Mouse (Mus musculus) limb, embryonic 14.5 days (tissue): ENCODE measurements around the gene Car15. TPM values are rescaled to one million over a fixed set of nuclear protein-coding genes. Genes with fewer than 3 reads are reported as not detected.
A peak's percentile ranks its signal among the peaks of the same experiment; 100 is the strongest.

Experiments
- ATAC-seq: fragments of 200-750 bp; cut with Nextera tagmentation; 2 replicates; pipeline ENCODE4 v1.8.0; 2017; ENCODE audit warnings: low read depth, moderate number of reproducible peaks, moderate TSS enrichment; ENCODE audit not compliant: low FRiP score
- DNase-seq: peaks from one replicate; pipeline ENCODE4 v3.0.0-alpha.2; 2015; ENCODE audit warnings: low spot score
- H3K27ac ChIP-seq: fragments of 300-500 bp; sonication (generic); replicated peaks from 2 replicates; pipeline ENCODE4 v1.5.1; 2014; ENCODE audit warnings: low read depth, mild to moderate bottlenecking, low read length, moderate library complexity, mixed read lengths
- H3K27me3 ChIP-seq: fragments of 300-500 bp; sonication (generic); 2 replicates; pipeline ENCODE4 v1.6.1; 2014; ENCODE audit warnings: low read length, mixed read lengths; ENCODE audit not compliant: control insufficient read depth, insufficient read depth
- H3K36me3 ChIP-seq: fragments of 300-500 bp; sonication (generic); 2 replicates; pipeline ENCODE4 v1.6.1; 2014; ENCODE audit warnings: mild to moderate bottlenecking, low read length, moderate library complexity, mixed read lengths; ENCODE audit not compliant: control insufficient read depth, insufficient read depth
- H3K4me1 ChIP-seq: fragments of 300-500 bp; sonication (generic); 2 replicates; pipeline ENCODE4 v1.6.1; 2014; ENCODE audit warnings: antibody characterized with exemption, low read length, mixed read lengths; ENCODE audit not compliant: control insufficient read depth, insufficient read depth
- H3K4me2 ChIP-seq: fragments of 300-500 bp; sonication (generic); replicated peaks from 2 replicates; pipeline ENCODE4 v1.6.1; 2014; ENCODE audit warnings: low read depth, mild to moderate bottlenecking, low read length, moderate library complexity; ENCODE audit not compliant: severe bottlenecking
- H3K4me3 ChIP-seq: fragments of 300-500 bp; sonication (generic); replicated peaks from 2 replicates; pipeline ENCODE4 v1.5.1; 2014; ENCODE audit warnings: low read length
- H3K9ac ChIP-seq: fragments of 300-500 bp; sonication (generic); 2 replicates; pipeline ENCODE4 v1.6.1; 2014; ENCODE audit warnings: mild to moderate bottlenecking, low read depth, low read length, moderate library complexity; ENCODE audit not compliant: severe bottlenecking
- H3K9me3 ChIP-seq: fragments of 300-500 bp; sonication (generic); 2 replicates; pipeline ENCODE4 v1.6.1; 2016; ENCODE audit warnings: low read length; ENCODE audit not compliant: control insufficient read depth
- POLR2A ChIP-seq: fragments of 200-500 bp; IDR thresholded peaks from 2 replicates; pipeline ENCODE4 v1.8.0; 2012; ENCODE audit warnings: inconsistent platforms, mild to moderate bottlenecking, moderate library complexity, borderline replicate concordance; ENCODE audit not compliant: insufficient read depth, insufficient read length; ENCODE audit errors: extremely low read depth
- WGBS: fragments of 180-500 bp; shearing (Covaris S2); extraction: QIAGEN DNeasy Blood & Tissue Kit; methylation state at CpG from one replicate; pipeline ENCODE4 v1.1.7; 2014; 5-methylcytosine and 5-hydroxymethylcytosine counted together
- polyA plus RNA-seq, 2 experiments: library from polyadenylated mRNA; depleted of rRNA in 1 of 2; stranded (reverse) in 1 of 2; unstranded in 1 of 2; fragments of >200 nt; fragmentation: Nextera tagmentation in 1 of 2; extraction: Ambion mirVana in 1 of 2; gene quantifications; 2 replicates each; pipeline versions ENCODE4 v1.2.1 to v1.2.3; 2012 to 2014

Car15 gene
- polyA plus RNA-seq, 2 experiments, result 3.2 to 8.6 TPM

DNA sequence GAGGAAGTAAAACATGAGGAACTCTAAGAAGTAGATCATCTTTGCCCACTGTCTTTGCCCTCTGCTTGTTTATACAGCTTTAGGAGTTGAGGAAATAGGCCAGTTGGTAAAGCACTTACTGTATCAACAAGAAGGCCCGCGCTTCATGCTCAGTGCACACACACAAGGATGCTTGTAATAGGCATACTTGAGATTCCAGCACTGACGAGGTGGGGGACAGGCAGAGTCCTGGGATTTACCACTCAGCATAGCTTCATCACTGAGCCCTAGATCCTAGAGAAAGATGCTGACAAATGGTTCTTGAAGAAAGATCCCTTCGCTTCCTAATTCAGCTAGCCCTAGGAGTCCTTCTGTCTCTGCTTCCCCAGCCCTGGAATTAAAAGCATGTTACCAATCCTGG lies 25.0 kb downstream of the Car15 start:
- Histone ChIP-seq H3K9me3 (no peaks in the 10 kb centered on the region), H3K4me1 (peaks cover 34% of the 10 kb centered on the region)

DNA sequence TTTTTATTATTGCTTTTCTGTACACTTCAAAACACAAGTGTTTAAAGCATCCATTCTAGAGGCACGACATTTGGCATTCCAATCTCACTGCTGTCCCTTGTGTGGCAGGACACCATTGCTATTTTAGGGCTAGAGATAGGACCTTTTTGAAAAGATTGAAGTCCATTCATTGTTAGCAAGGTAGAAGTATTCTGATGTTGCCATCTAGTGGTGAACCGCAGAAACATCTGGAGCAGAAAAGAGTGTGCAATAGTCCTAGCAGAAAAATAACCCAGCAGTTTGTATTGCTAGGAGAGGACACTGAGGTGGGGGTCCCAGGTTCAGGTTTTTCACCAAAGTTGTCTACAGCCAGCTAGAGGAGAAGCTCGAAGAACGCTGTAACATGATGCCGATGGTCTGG lies 26.0 kb downstream of the Car15 start:
- Histone ChIP-seq H3K9ac (no peak overlapping the region), H3K27ac (no peak overlapping the region), H3K27me3 (no peaks in the 10 kb centered on the region), H3K9me3 (no peaks in the 10 kb centered on the region), H3K4me3 (no peak overlapping the region), H3K4me2 (no peak overlapping the region), H3K36me3 (peaks cover 20% of the 10 kb centered on the region), H3K4me1 (peaks cover 44% of the 10 kb centered on the region)
- WGBS, result 3% methylated on average over 5 of the region's 5 CpGs
- peak; percentile 90 for DNase-seq
- ATAC-seq, result no peak
- TF ChIP-seq POLR2A, result no peak

More for the DNA sequence above, 25.0 kb downstream of the Car15 start:
- WGBS, result 49% methylated on average over 4 of the region's 4 CpGs
- H3K27ac ChIP-seq, result no peak overlapping the region
- H3K4me3 ChIP-seq, result no peak overlapping the region
- ATAC-seq, result no peak
- no peak for TF ChIP-seq POLR2A
- no peak for DNase-seq
- H3K4me2 ChIP-seq, result no peak overlapping the region
- no peak overlapping the region for H3K9ac ChIP-seq
- no peaks in the 10 kb centered on the region for H3K27me3 ChIP-seq
- peaks cover 9% of the 10 kb centered on the region for H3K36me3 ChIP-seq

DNA sequence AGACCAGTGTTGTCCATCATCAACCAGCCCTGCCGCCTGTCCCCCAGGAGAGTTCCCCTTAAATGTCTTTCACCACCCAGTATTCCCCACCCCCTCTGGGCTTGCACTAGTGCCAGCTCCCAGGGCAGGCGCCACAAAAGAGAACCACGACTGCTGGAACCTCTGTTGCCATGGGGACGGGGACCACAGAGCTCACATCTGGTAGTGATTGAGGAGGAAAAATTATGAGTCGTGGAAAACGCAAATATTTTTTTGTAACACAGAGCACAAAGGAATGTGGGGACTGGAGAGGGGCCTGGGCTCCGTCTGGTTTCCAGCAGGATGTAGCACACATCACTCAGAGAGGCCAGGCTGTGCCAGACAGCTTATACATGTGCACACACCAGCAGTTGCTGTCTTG lies 28.5 kb downstream of the Car15 start:
- Histone ChIP-seq H3K36me3 (peaks cover 44% of the 10 kb centered on the region), H3K9ac (peak overlapping the region; percentile 16; the same call in 1 of the 2 replicates), H3K4me3 (no peak overlapping the region), H3K4me1 (peaks cover 62% of the 10 kb centered on the region), H3K27me3 (no peaks in the 10 kb centered on the region), H3K4me2 (peak overlapping the region; percentile 19), H3K27ac (peak overlapping the region; percentile 94), H3K9me3 (no peaks in the 10 kb centered on the region)
- TF ChIP-seq POLR2A, result no peak
- DNase-seq (peak; percentile 93), ATAC-seq (peak; percentile 86)
- WGBS, result 4% methylated on average over 7 of the region's 7 CpGs

DNA sequence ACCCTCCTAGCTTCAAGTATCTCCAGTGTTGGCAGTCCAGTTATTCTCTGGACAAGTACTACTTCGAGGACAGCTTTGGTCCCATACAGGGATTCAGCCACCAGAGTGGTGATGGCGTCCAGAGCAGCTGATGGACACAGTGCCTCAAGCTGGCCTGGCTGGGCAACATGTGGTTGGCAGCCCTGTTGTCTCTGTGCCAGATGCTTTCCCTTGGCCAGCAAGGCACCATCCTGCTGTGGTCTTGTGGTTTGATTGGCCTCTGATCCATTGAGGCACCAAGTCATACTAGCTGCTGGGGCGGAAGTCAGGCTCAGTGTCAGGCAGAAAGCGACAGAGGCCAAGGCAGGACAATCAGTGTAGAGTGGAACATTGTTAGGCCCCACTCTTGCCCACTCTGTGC lies 29.0 kb downstream of the Car15 start:
- Histone ChIP-seq H3K4me1 (peaks cover 68% of the 10 kb centered on the region), H3K27me3 (no peaks in the 10 kb centered on the region), H3K36me3 (peaks cover 48% of the 10 kb centered on the region), H3K9ac (no peak overlapping the region), H3K27ac (peak overlapping the region; percentile 94), H3K9me3 (no peaks in the 10 kb centered on the region), H3K4me2 (peak overlapping the region; percentile 19; the same call in 1 of the 2 replicates), H3K4me3 (no peak overlapping the region)
- DNase-seq (no peak), ATAC-seq (no peak)
- 78% methylated on average over 4 of the region's 4 CpGs for whole genome bisulfite sequencing
- no peak for TF ChIP-seq POLR2A

DNA sequence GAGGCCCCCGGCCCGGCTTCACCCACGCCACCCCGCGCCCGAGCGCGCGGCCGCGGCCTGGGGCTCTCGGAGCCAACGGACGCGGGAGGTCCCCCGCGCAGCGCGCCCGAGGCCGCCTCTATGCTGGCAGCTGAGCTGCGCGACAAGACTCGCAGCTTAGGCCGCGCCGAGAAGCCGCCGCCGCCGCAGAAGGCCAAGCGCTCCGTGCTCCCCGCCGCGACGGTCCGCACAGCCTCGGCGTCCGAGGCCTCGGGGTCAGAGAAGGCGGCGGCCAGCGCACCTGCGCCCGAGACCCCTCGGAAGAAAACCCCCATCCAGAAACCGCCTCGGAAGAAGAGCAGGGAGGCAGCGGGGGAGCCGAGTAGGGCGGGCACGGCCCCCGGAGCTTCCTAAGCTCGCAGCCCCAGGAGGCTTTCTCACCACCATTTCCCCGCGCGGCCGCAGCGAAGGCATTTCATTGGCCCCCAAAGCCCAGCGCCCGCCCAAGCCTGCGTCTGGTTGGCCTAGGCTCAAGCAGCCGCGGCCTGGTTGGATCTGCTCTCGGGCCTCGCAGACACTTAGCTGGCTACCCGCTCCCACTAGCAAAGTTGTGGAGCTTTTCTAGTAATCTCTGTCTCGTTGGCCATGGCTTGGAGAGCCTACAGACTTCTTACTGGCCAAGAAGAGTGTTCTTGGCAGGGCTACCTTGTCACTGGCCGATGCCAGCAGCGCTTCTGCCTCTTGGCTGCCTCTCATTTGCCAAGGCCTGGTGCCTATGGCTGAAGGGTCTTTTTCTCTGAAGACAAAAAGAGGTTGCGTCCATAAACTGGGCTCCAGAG lies 30.8 kb downstream of the Car15 start:
- Histone ChIP-seq H3K9me3 (no peaks in the 10 kb centered on the region), H3K4me3 (peak overlapping the region; percentile 32), H3K4me1 (peaks cover 83% of the 10 kb centered on the region), H3K9ac (peak overlapping the region; percentile 67), H3K27ac (peak overlapping the region; percentile 75), H3K27me3 (peaks cover 5% of the 10 kb centered on the region; the same call in 1 of the 2 replicates), H3K4me2 (peak overlapping the region; percentile 65), H3K36me3 (peaks cover 64% of the 10 kb centered on the region)
- peak; percentile 45 for ATAC-seq
- DNase-seq, result peak; percentile 89
- WGBS, result 4% methylated on average over 70 of the region's 73 CpGs
- no peak for TF ChIP-seq POLR2A
